Mouse (Mus musculus) erythroblast, embryonic 14.5 days (primary cell): ENCODE results near the gene Anxa9. TPM values are rescaled to one million over a fixed set of nuclear protein-coding genes. Genes with fewer than 3 reads are reported as not detected.

Experiments
- H3K27me3 ChIP-seq: 2 replicates; pipeline ENCODE4 v1.6.1; 2012; ENCODE audit warnings: inconsistent platforms; ENCODE audit not compliant: control insufficient read depth
- H3K36me3 ChIP-seq: 2 replicates; pipeline ENCODE4 v1.6.1; 2012; ENCODE audit warnings: mild to moderate bottlenecking, inconsistent platforms; ENCODE audit not compliant: control insufficient read depth
- H3K4me1 ChIP-seq: 2 replicates; pipeline ENCODE4 v1.6.1; 2012; ENCODE audit warnings: inconsistent platforms; ENCODE audit not compliant: control insufficient read depth
- H3K4me3 ChIP-seq: replicated peaks from 2 replicates; pipeline ENCODE3; 2012; ENCODE audit warnings: moderate library complexity, mild to moderate bottlenecking, inconsistent platforms
- H3K9me3 ChIP-seq: 2 replicates; pipeline ENCODE4 v1.6.1; 2012; ENCODE audit warnings: low read length, inconsistent platforms, mixed read lengths; ENCODE audit not compliant: control insufficient read depth
- GATA1 ChIP-seq: IDR thresholded peaks from 2 replicates; pipeline ENCODE4 v1.6.1; 2012; ENCODE audit warnings: low read length, inconsistent platforms, mixed read lengths
- TAL1 ChIP-seq: IDR thresholded peaks from 3 replicates; pipeline ENCODE4 v1.6.1; 2012; ENCODE audit warnings: low read length, inconsistent platforms, mixed read lengths
- polyA plus RNA-seq: library from polyadenylated mRNA; stranded (reverse); fragments of >175 nt; gene quantifications from 2 replicates; pipeline ENCODE4 v1.2.3, GENCODE M21; 2012

Gene Anxa9
- polyA plus RNA-seq, 1 experiment: 0.03 TPM

DNA sequence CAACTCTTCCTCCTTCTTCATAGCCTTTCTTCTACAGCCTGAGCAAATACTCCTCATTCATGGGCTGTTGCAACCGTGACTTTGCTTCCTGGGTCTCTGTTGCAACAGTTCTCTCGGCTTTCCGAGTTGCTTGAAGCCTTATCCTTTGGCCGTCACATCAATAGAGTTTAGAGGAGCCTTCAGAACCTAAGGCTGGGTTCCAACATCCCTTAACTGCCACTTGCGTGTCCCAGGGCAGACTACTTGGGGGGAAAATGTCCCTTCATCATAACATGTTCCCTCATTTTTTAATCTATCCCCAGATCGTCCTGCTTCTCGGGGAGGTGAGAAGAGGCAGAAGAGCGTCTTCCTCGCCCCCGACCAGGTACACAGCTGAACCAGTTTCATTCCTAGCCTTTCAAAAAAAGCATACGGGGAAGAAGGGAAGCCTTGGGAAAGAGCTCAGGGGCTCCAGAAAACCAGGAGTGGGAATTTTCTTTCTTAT is 24.6 kb downstream of the Anxa9 start:
- TF ChIP-seq TAL1: no peak
- 0 out of 2 replicates have a peak, but pooled peaks have one; percentile 34 for TF ChIP-seq GATA1
- Histone ChIP-seq H3K9me3 (no peaks in the 10 kb centered on the region), H3K27me3 (no peaks in the 10 kb centered on the region), H3K4me3 (peak overlapping the region; percentile 93), H3K4me1 (peaks cover 74% of the 10 kb centered on the region), H3K36me3 (peaks cover 25% of the 10 kb centered on the region)

DNA sequence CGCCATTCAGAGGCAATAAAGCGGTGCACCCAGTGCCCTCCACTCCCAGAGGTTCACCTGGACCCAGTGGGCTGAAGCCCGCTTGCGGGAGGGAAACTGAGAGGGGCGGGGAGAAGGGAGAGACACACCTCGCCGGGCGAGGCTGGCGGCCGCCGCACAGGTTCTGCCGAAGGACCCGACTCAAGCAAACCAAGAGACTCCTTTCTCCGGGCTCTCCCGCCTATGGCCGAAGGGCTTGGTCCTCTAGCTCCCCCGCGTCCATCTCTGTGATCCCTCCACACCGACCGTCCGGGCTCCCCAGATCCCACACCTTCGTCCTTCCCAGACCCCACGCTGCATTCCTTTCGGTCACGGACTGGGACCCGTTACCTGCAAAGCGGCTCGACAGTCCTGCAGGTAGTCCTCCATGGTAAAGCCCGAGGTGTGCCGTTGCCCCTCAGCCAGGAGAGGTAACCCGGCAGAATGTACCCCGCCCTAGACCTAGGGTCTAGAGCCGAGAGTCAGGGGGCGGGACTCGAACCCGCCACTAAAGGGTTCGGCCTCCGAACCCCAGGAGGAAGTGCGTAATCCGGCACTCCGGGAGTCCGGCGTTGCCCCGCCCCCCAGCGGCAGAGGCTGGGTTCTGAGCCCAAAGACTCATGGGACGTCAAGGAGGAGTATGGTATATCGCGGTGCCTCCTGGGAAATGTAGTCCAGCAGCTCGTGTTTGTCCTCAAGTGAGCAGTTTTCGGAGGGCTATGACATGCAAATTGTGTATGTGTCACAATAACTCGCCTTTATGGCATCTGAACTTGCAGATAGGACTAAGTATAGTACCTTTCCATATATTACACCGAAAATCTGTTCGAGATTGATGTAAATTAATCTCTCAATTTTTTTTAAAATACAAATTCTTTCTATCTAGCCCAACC is 25.5 kb downstream of the Anxa9 start, which contains the start of the genes Mindy1 and Prune1:
Gene Mindy1 (plus strand): TSS at position 130 of the 911 bp plus-strand sequence.
Gene Prune1 (minus strand): TSS at position 861 of the 911 bp plus-strand sequence.
- TF ChIP-seq GATA1 (no peak), TAL1 (no peak)

DNA sequence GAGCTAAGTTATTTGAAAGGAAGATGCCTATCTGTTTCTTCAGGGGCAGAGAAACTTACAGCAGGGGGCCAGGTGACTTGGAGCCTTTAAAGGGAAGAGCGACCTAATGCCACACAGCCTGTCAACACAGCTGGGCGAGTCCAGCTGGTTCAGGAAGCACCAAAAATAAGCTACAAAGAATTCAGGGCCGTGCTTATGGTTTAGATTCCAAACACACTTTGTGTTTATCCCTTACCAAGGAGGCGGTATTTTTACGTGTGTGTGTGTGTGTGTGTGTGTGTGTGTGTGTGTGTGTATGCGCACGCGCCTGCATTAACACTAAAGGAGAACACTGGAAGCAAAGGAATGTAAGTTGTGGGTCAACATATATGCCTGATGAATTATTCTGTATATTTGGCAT is 26.2 kb downstream of the Anxa9 start:
- Histone ChIP-seq H3K27me3 (no peaks in the 10 kb centered on the region), H3K9me3 (no peaks in the 10 kb centered on the region), H3K36me3 (peaks cover 14% of the 10 kb centered on the region), H3K4me1 (peaks cover 78% of the 10 kb centered on the region), H3K4me3 (peak overlapping the region; percentile 93)
- TF ChIP-seq GATA1 (no peak), TAL1 (no peak)

More for the DNA sequence above, 25.5 kb downstream of the Anxa9 start, which contains the start of the genes Mindy1 and Prune1:
- Histone ChIP-seq H3K4me3 (peak within 1 kb of the TSS; percentile 93), H3K9me3 (no peaks in the 10 kb centered on the region), H3K36me3 (peaks cover 17% of the 10 kb centered on the region), H3K27me3 (no peaks in the 10 kb centered on the region), H3K4me1 (peaks cover 81% of the 10 kb centered on the region)

DNA sequence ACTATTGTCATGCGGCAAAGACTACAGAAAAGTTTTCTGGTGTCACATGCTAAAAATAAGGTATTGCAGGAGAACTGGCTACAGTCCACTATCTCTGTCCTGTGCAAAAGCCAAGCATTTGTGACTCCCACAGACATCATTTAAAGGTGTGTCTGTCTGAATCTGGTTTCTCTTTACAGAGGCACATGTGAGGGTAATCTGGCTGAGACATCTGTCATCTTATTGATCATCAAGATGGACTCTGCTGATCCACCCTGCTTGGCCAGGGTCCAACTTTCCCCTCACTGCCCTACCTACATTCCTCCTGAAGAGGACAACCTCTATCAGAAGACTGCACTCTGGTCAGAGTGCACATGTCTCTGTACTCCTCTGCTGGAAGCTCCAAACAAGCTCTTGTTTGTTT is 29.8 kb downstream of the Anxa9 start:
- Histone ChIP-seq H3K27me3 (no peaks in the 10 kb centered on the region), H3K4me1 (peaks cover 63% of the 10 kb centered on the region), H3K36me3 (peaks cover 15% of the 10 kb centered on the region), H3K4me3 (no peak overlapping the region), H3K9me3 (no peaks in the 10 kb centered on the region)
- TF ChIP-seq TAL1: no peak
- TF ChIP-seq GATA1: no peak

DNA sequence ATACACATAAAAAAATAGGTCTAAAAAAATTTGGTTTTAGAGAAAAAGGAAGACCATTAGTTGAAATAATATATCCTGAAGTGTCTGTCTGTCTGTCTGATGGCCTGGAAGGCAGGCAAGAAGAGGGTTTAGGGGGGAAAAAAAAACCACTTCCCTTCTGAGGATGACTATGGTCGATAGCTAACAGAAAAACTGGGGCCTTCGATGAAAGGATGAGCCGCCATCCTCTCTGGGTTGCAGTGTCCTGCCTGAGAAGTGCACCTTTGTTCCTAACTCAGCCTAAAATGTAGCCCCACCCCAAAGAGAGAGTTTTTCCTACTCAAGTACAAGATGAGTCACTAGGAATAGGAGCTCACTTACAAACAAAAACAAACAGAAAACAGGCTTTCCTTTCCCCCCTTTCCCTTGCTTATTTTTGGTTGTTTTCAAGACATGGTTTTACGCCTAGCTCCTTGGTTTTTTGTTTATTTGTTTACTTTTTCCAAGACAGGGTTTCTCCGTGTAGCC is 30.5 kb downstream of the Anxa9 start:
- Histone ChIP-seq H3K27me3 (no peaks in the 10 kb centered on the region), H3K4me3 (no peak overlapping the region), H3K36me3 (peaks cover 15% of the 10 kb centered on the region), H3K9me3 (no peaks in the 10 kb centered on the region), H3K4me1 (peaks cover 58% of the 10 kb centered on the region)
- no peak for TF ChIP-seq TAL1
- TF ChIP-seq GATA1: no peak

DNA sequence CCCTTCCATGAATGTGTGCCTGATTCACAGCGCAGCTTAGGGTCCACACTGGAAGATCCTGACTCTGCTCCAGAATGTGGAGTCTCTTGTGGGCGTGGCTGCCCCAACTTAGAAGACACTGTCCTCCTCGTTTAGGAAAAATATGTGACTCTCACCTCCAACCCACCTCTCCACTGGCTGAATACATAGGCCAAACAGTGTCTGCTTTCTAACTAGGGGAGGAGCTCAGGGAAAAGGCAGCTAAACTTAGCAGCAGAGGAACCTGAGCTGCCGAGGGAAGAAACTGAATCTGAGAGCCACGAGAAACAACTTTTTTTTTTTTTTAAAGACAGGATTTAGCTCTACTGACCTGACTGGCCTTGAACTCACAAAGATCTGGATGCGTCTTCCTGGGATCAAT is 31.8 kb downstream of the Anxa9 start:
- Histone ChIP-seq H3K27me3 (no peaks in the 10 kb centered on the region), H3K4me1 (peaks cover 47% of the 10 kb centered on the region), H3K36me3 (peaks cover 15% of the 10 kb centered on the region), H3K4me3 (no peak overlapping the region), H3K9me3 (no peaks in the 10 kb centered on the region)
- TF ChIP-seq TAL1 (no peak), GATA1 (no peak)

DNA sequence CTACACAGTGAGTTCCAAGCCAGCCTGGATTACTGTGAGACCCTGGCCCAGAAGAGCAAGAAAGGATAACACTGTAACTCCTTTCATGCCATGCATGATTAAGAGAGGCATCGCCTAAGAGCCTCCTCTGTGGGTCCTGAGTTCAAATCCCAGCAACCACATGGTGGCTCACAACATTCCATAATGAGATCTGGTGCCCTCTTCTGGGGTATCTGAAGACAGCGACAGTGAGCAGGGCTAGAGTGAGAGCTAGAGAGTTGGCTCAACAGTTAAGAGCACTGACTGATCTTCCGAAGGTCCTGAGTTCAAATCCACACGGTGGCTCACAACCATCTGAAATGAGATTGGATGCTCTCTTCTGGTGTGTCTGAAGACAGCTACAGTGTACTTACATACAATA is 32.5 kb downstream of the Anxa9 start:
- Histone ChIP-seq H3K36me3 (peaks cover 20% of the 10 kb centered on the region), H3K4me3 (no peak overlapping the region), H3K4me1 (peaks cover 42% of the 10 kb centered on the region)

DNA sequence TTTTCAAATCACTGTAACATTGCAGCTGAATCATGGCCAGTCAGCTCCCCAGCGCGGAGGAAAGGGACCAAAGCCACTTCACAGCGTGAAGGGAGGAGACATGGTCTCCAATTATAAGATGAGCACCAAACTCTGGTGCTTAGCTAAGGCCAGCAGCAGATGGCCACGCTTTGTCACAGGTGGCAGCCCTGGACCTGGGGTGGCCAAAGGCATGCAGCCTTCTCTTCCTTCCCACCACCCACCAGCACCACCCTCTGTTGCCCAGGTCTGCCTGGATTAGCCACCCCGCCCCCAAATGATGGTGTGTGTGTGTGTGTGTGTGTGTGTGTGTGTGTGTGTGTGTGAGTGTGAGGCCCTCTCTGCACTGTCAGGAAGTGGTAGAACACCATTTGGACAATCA is 33.5 kb downstream of the Anxa9 start:
- no peak for TF ChIP-seq TAL1
- TF ChIP-seq GATA1: no peak
- no peak overlapping the region for H3K4me3 ChIP-seq
- H3K9me3 ChIP-seq: no peaks in the 10 kb centered on the region
- H3K36me3 ChIP-seq: peaks cover 25% of the 10 kb centered on the region
- H3K4me1 ChIP-seq: peaks cover 33% of the 10 kb centered on the region
- H3K27me3 ChIP-seq: no peaks in the 10 kb centered on the region

More for the DNA sequence above, 32.5 kb downstream of the Anxa9 start:
- no peaks in the 10 kb centered on the region for H3K27me3 ChIP-seq
- TF ChIP-seq TAL1: no peak
- no peak for TF ChIP-seq GATA1
- no peaks in the 10 kb centered on the region for H3K9me3 ChIP-seq

DNA sequence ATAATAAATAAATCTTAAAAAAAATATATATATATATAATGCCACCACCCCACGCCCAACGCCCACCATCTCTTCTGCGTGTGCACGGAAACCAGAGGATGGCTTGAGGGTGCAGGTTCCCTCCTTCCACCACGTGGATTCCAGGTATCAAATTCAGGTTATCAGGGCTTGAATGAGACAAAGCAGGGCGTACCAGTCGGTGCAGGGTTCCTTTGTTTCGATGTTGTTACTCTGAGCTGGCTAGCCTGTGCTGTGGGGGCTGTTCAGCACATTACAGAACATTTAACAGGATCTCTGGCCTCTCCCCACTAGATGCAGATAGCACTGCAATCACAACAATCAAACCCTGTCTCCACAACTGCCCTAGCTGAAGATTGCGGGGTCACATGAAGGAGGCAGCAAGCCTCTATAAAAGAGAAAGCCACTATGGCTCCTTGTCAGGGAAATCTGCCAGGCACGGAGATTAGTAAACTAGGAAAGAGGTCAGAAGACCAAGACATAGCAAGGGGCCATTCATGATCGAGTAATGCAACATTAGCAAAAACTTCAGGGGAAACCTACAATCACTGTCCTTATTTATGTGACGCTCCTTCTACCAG is 36.1 kb downstream of the Anxa9 start:
- H3K9me3 ChIP-seq: peaks cover 3% of the 10 kb centered on the region
- H3K36me3 ChIP-seq: peaks cover 46% of the 10 kb centered on the region
- H3K4me1 ChIP-seq: peaks cover 15% of the 10 kb centered on the region
- H3K4me3 ChIP-seq: no peak overlapping the region
- no peaks in the 10 kb centered on the region for H3K27me3 ChIP-seq
- TF ChIP-seq GATA1: no peak
- no peak for TF ChIP-seq TAL1
